Mouse (Mus musculus): Measurements from ENCODE around the gene St14.
"Not testable (repeated sequence)": the region's sequence is repeated elsewhere in the genome, so short reads cannot be mapped to it uniquely, and the experiment has no call there.

Gene St14

GRCm38 (mm10) chr9:31131205-31131968 lies at the start of gene St14:
Gene St14, minus strand, starts transcription at chr9:31131853.
- no peak for DNase-seq (ENCODE audit: low read depth, low spot score)

DNA sequence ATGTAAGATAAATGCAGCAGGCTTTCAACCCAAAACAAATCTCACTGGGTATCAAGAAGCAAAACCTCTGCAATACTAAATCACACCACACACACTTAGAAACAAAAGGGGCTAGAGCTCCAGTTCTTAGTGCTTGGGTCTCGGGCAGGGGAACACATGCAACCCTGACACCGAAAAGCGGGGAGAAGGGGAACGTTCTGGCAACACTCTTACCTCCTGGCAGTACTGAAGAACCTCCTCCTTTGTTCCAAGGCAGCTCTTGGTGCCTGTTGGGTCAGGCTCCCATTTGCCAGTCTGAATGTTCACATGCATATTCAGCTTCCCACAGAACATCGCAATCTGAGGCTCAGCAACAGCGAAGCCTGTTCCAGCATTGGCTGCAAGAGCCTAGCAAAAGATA lies 46.0 kb upstream of the St14 start:
- no peak for DNase-seq (ENCODE audit: low read depth, low spot score)

- DNase-seq (ENCODE audit: low read depth, low spot score), result no peak
These were observed 44.9 kb upstream of the St14 start for GRCm38 (mm10) chr9:31176379-31177130.

- DNase-seq (ENCODE audit: low read depth, low spot score), result no peak
These were observed 44.3 kb upstream of the St14 start for GRCm38 (mm10) chr9:31175978-31176377.

DNA sequence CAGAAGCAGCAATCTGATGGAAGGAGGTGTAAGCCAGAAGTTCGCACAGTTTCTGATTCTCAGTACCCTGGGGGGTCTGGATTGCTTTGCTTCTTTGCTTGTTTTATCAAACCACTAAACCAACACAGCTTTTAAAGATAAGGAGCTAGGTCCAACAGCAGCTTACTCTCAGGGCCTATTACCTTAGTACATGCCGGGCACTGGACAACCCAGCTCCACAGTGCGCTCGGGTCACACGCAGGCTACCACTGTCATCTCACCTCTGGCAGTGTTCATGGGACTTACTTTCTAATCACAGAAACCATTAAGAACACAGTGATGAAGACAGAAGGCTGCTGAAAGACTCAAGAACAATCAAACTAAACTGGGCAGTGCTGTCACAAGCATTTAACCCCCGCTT lies 43.7 kb upstream of the St14 start:
- no peak for DNase-seq (ENCODE audit: low read depth, low spot score)

DNA sequence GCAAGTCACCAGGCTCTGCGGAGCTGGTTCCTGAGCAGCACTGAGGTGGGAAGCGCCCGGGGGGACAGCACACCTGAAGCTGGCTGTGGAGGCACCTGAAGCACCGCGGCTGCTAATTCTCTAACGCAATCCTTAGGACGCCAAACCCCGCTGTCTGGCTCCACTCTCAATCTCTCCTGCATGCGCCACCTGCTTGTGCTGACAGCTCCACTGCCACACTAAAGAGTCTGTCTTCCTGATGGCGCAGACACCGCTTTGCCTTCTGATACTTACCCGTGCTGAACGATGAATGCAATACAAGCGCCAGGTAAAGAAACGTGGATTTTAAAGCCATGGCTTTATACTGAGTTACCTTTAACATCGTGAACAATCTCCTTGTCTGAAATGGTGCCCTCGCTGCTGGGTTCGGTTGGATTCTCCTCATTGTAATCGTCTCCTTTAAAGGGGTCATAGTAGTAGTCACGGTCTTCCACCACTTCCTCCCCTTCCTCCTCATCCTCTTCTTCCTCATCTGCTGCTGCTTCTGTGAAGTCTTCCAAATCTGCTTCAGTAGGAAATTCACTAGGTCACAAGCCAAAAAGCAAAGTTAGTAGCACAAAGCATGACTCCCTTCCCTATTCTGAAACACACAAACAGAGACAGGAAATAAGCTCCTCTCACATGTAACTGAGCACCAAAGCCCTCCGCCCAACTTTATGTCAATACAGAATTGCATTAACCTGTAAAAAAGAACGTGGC lies 36.9 kb upstream of the St14 start:
- no peak for DNase-seq (ENCODE audit: low read depth, low spot score)

DNA sequence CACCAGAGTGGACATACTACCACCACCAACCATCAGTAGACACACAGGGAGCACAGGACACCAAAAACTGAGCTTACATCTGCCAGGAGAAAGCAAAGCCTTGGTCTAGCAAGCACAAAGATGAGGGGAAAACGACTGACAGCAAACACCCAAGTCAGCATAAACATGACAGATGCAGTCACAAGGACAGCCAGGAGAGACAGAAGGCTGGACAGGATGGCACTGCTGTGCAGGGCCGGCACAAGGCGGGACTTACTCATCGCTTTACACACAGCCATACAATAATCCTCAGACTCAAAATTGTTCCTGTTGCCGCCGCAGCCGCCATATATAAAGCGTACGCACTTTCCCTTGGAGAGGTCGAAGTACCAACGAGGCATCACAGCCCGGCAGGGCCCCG lies 35.7 kb upstream of the St14 start:
- DNase-seq (ENCODE audit: low read depth, low spot score), result no peak

DNA sequence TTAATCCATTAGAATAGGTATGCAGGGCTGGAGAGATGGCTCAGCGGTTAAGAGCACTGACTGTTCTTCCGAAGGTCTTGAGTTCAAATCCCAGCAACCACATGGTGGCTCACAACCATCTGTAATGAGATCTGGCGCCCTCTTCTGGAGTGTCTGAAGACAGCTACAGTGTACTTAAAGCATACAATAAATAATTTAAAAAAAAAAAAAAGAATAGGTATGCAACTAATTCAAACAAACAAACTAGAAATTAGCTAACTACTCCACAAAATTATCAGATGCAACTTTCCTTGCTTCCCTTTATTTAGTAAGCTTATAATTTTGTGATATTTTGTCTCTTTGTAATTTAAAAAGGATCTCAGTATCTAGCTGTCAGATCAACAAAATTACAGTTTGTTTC lies 33.9 kb upstream of the St14 start:
- not testable (repeated sequence) for DNase-seq (ENCODE audit: low read depth, low spot score)

DNA sequence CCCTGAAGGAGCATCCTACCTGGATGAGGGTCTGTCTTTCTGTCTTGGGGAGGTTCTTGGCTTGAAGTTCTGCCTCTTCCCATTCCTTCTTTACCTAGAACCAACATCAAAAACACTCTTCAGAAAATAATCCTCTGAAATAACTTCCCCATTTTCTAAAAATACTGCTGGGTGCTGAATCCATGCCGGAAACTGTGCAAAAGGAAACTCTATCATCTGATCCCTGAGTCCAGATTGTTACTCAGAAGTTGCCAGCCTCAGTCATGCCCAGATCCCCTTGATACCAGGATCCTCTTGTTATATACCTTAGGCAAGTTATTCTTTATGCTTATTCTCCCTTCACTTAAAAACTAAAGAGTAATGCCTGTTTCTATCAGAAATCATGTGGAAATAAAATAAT lies 31.7 kb upstream of the St14 start:
- no peak for DNase-seq (ENCODE audit: low read depth, low spot score)

GRCm38 (mm10) chr9:31162911-31163310 lies 31.3 kb upstream of the St14 start:
- no peak for DNase-seq (ENCODE audit: low read depth, low spot score)

DNA sequence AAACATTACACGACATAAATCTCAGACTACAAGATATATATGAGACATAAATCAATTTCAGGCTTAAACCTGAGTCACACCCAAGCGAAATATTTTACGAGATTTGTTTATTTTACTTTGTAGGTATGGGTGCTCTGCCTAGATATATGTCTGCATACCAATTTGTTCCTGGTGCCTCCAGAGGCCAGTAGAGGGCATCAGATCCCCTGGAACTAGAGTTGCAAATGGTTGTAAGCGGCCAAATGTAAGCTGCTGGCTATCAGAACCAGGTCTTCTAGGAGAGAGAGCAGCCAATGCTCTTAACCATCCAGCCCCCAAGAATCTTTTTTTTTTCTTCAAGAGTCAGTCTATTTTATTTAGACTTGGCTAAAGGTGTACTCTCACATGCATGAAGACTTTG lies 28.3 kb upstream of the St14 start:
- no peak for DNase-seq (ENCODE audit: low read depth, low spot score)

GRCm38 (mm10) chr9:31156594-31156993 lies 24.9 kb upstream of the St14 start:
- no peak for DNase-seq (ENCODE audit: low read depth, low spot score)

- DNase-seq (ENCODE audit: low read depth, low spot score), result peak; percentile 54
These were observed 19.4 kb upstream of the St14 start for GRCm38 (mm10) chr9:31151050-31151449.

- no peak for DNase-seq (ENCODE audit: low read depth, low spot score)
These were observed 16.5 kb upstream of the St14 start for GRCm38 (mm10) chr9:31148135-31148534.

- no peak for DNase-seq (ENCODE audit: low read depth, low spot score)
These were observed 13.7 kb upstream of the St14 start for GRCm38 (mm10) chr9:31145272-31145925.

GRCm38 (mm10) chr9:31142924-31143323 lies 11.3 kb upstream of the St14 start:
- no peak for DNase-seq (ENCODE audit: low read depth, low spot score)

- no peak for DNase-seq (ENCODE audit: low read depth, low spot score)
These were observed 1.5 kb upstream of the St14 start for GRCm38 (mm10) chr9:31133131-31133530.

- DNase-seq (ENCODE audit: low read depth, low spot score), result no peak
These were observed 1.1 kb downstream of the St14 start for GRCm38 (mm10) chr9:31130357-31131204.

GRCm38 (mm10) chr9:31129956-31130355 lies 1.7 kb downstream of the St14 start:
- DNase-seq (ENCODE audit: low read depth, low spot score), result no peak

- DNase-seq (ENCODE audit: low read depth, low spot score), result no peak
These were observed 3.7 kb downstream of the St14 start for GRCm38 (mm10) chr9:31127876-31128465.

DNA sequence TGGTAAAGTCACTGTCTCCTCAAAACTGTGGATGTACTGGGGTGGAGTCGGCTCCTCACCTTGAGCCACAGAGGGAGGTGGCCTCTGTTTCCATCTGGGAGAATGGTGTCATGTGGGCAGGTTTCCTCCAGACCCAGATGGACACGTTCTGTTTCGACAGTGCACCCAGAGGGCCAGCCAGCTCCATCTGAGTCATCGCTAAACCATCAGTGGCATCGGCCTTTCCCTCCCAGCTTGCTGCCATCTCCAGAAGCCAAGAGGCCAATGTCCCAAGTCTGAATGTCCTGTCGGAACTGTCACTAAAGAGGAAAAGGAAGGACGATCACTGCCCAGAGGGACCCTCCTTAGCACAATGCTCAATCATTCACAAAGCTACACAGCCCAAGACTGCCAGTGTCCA lies 5.6 kb downstream of the St14 start:
- no peak for DNase-seq (ENCODE audit: low read depth, low spot score)
